Mouse (Mus musculus): Measurements from ENCODE around the gene Rabgef1. TPM values are rescaled to one million over a fixed set of nuclear protein-coding genes. Genes with fewer than 3 reads are reported as not detected.
A peak's percentile ranks its signal among the peaks of the same experiment; 100 is the strongest.

Rabgef1 gene
- polyA plus RNA-seq, 1 experiment from 2014 or later = 25.1 TPM

- no peaks in the 10 kb centered on the region for H3K36me3 ChIP-seq (replicated peaks; ENCODE audit: control insufficient read depth, insufficient read depth, low read depth, low read length)
- H3K9ac ChIP-seq (replicated peaks; ENCODE audit: low read length) = no peak overlapping the region
- WGBS = 44% methylated on average over 4 of the region's 4 CpGs
- no peak for ATAC-seq (replicated peaks; ENCODE audit: insufficient number of reproducible peaks, low FRiP score, low TSS enrichment, low read depth)
- no peak overlapping the region for H3K4me2 ChIP-seq (ENCODE audit: low read depth, low read length)
- H3K4me1 ChIP-seq (ENCODE audit: control insufficient read depth, insufficient read depth, low read length) = 0 out of 2 replicates have a peak, but pooled peaks cover 2% of the 10 kb centered on the region
- peak; percentile 58 for DNase-seq (ENCODE audit: low spot score)
- H3K27me3 ChIP-seq (ENCODE audit: control insufficient read depth, insufficient read depth, low read length) = no peaks in the 10 kb centered on the region
- no peaks in the 10 kb centered on the region for H3K9me3 ChIP-seq (replicated peaks; ENCODE audit: control insufficient read depth, low read length)
- no peak overlapping the region for H3K27ac ChIP-seq (replicated peaks; ENCODE audit: low read depth, low read length)
- no peak overlapping the region for H3K4me3 ChIP-seq (ENCODE audit: low read depth, low read length)
These were observed 29.6 kb upstream of the Rabgef1 start for GRCm38 (mm10) chr5:130142041-130142440.

GRCm38 (mm10) chr5:130143101-130143500, 28.5 kb upstream of the Rabgef1 start:
- no peak overlapping the region for H3K4me2 ChIP-seq (ENCODE audit: low read depth, low read length)
- 89% methylated on average over 7 of the region's 7 CpGs for WGBS
- H3K4me1 ChIP-seq (ENCODE audit: control insufficient read depth, insufficient read depth, low read length) = 0 out of 2 replicates have a peak, but pooled peaks cover 2% of the 10 kb centered on the region
- ATAC-seq (replicated peaks; ENCODE audit: insufficient number of reproducible peaks, low FRiP score, low TSS enrichment, low read depth) (no peak), DNase-seq (ENCODE audit: low spot score) (no peak)
- no peak overlapping the region for H3K27ac ChIP-seq (replicated peaks; ENCODE audit: low read depth, low read length)
- H3K9ac ChIP-seq (replicated peaks; ENCODE audit: low read length) = no peak overlapping the region
- H3K4me3 ChIP-seq (ENCODE audit: low read depth, low read length) = no peak overlapping the region
- H3K9me3 ChIP-seq (replicated peaks; ENCODE audit: control insufficient read depth, low read length) = no peaks in the 10 kb centered on the region
- H3K36me3 ChIP-seq (replicated peaks; ENCODE audit: control insufficient read depth, insufficient read depth, low read depth, low read length) = no peaks in the 10 kb centered on the region
- no peaks in the 10 kb centered on the region for H3K27me3 ChIP-seq (ENCODE audit: control insufficient read depth, insufficient read depth, low read length)

- Histone ChIP-seq H3K36me3 (replicated peaks; ENCODE audit: control insufficient read depth, insufficient read depth, low read depth, low read length) (no peaks in the 10 kb centered on the region), H3K27ac (replicated peaks; ENCODE audit: low read depth, low read length) (0 out of 2 replicates have a peak overlapping the region, but pooled peaks have one; percentile 3), H3K27me3 (ENCODE audit: control insufficient read depth, insufficient read depth, low read length) (no peaks in the 10 kb centered on the region), H3K9me3 (replicated peaks; ENCODE audit: control insufficient read depth, low read length) (no peaks in the 10 kb centered on the region), H3K4me3 (ENCODE audit: low read depth, low read length) (peak overlapping the region; percentile 59), H3K4me2 (ENCODE audit: low read depth, low read length) (peak overlapping the region; percentile 94), H3K9ac (replicated peaks; ENCODE audit: low read length) (peak overlapping the region; percentile 47), H3K4me1 (ENCODE audit: control insufficient read depth, insufficient read depth, low read length) (0 out of 2 replicates have a peak, but pooled peaks cover 2% of the 10 kb centered on the region)
- DNase-seq (ENCODE audit: low spot score) = peak; percentile 68
- 5% methylated on average over 20 of the region's 20 CpGs for WGBS
- ATAC-seq (replicated peaks; ENCODE audit: insufficient number of reproducible peaks, low FRiP score, low TSS enrichment, low read depth) = peak; percentile 50
These were observed 27.6 kb upstream of the Rabgef1 start for GRCm38 (mm10) chr5:130143977-130144333.

GRCm38 (mm10) chr5:130144334-130145312, 27.0 kb upstream of the Rabgef1 start, which contains the start of gene Kctd7:
TSS of gene Kctd7 (plus strand) at chr5:130144861.
- ATAC-seq (replicated peaks; ENCODE audit: insufficient number of reproducible peaks, low FRiP score, low TSS enrichment, low read depth) = peak; percentile 96
- Histone ChIP-seq H3K4me3 (ENCODE audit: low read depth, low read length) (peak within 1 kb of the TSS; percentile 59), H3K27me3 (ENCODE audit: control insufficient read depth, insufficient read depth, low read length) (no peaks in the 10 kb centered on the region), H3K9me3 (replicated peaks; ENCODE audit: control insufficient read depth, low read length) (no peaks in the 10 kb centered on the region), H3K4me2 (ENCODE audit: low read depth, low read length) (peak within 1 kb of the TSS; percentile 94), H3K9ac (replicated peaks; ENCODE audit: low read length) (peak within 1 kb of the TSS; percentile 70), H3K36me3 (replicated peaks; ENCODE audit: control insufficient read depth, insufficient read depth, low read depth, low read length) (no peaks in the 10 kb centered on the region), H3K27ac (replicated peaks; ENCODE audit: low read depth, low read length) (0 out of 2 replicates have a peak within 1 kb of the TSS, but pooled peaks have one; percentile 3), H3K4me1 (ENCODE audit: control insufficient read depth, insufficient read depth, low read length) (0 out of 2 replicates have a peak, but pooled peaks cover 2% of the 10 kb centered on the region)
- WGBS = under 1% methylated on average over 66 of the region's 66 CpGs
- peak; percentile 97 for DNase-seq (ENCODE audit: low spot score)

GRCm38 (mm10) chr5:130145961-130146360, 25.6 kb upstream of the Rabgef1 start:
- H3K4me1 ChIP-seq (ENCODE audit: control insufficient read depth, insufficient read depth, low read length) = 0 out of 2 replicates have a peak, but pooled peaks cover 2% of the 10 kb centered on the region
- DNase-seq (ENCODE audit: low spot score) (no peak), ATAC-seq (replicated peaks; ENCODE audit: insufficient number of reproducible peaks, low FRiP score, low TSS enrichment, low read depth) (no peak)
- no peak overlapping the region for H3K9ac ChIP-seq (replicated peaks; ENCODE audit: low read length)
- H3K4me3 ChIP-seq (ENCODE audit: low read depth, low read length) = no peak overlapping the region
- H3K9me3 ChIP-seq (replicated peaks; ENCODE audit: control insufficient read depth, low read length) = no peaks in the 10 kb centered on the region
- no peak overlapping the region for H3K27ac ChIP-seq (replicated peaks; ENCODE audit: low read depth, low read length)
- no peaks in the 10 kb centered on the region for H3K36me3 ChIP-seq (replicated peaks; ENCODE audit: control insufficient read depth, insufficient read depth, low read depth, low read length)
- 84% methylated on average over 8 of the region's 8 CpGs for WGBS
- no peaks in the 10 kb centered on the region for H3K27me3 ChIP-seq (ENCODE audit: control insufficient read depth, insufficient read depth, low read length)
- H3K4me2 ChIP-seq (ENCODE audit: low read depth, low read length) = no peak overlapping the region

- WGBS = 80% methylated on average over 7 of the region's 7 CpGs
These were observed 21.8 kb upstream of the Rabgef1 start for GRCm38 (mm10) chr5:130149726-130150310.

GRCm38 (mm10) chr5:130154286-130154685, 17.3 kb upstream of the Rabgef1 start:
- H3K4me1 ChIP-seq (ENCODE audit: control insufficient read depth, insufficient read depth, low read length) = no peaks in the 10 kb centered on the region
- no peak overlapping the region for H3K4me2 ChIP-seq (ENCODE audit: low read depth, low read length)
- 83% methylated on average over 2 of the region's 2 CpGs for WGBS
- no peak overlapping the region for H3K9ac ChIP-seq (replicated peaks; ENCODE audit: low read length)
- no peak overlapping the region for H3K27ac ChIP-seq (replicated peaks; ENCODE audit: low read depth, low read length)
- no peak for ATAC-seq (replicated peaks; ENCODE audit: insufficient number of reproducible peaks, low FRiP score, low TSS enrichment, low read depth)
- no peak for DNase-seq (ENCODE audit: low spot score)
- no peaks in the 10 kb centered on the region for H3K36me3 ChIP-seq (replicated peaks; ENCODE audit: control insufficient read depth, insufficient read depth, low read depth, low read length)
- H3K9me3 ChIP-seq (replicated peaks; ENCODE audit: control insufficient read depth, low read length) = no peaks in the 10 kb centered on the region
- H3K4me3 ChIP-seq (ENCODE audit: low read depth, low read length) = no peak overlapping the region
- no peaks in the 10 kb centered on the region for H3K27me3 ChIP-seq (ENCODE audit: control insufficient read depth, insufficient read depth, low read length)

More at GRCm38 (mm10) chr5:130149726-130150310, 21.8 kb upstream of the Rabgef1 start:
- no peak for DNase-seq (ENCODE audit: low spot score)
- H3K27me3 ChIP-seq (ENCODE audit: control insufficient read depth, insufficient read depth, low read length) = no peaks in the 10 kb centered on the region
- H3K4me1 ChIP-seq (ENCODE audit: control insufficient read depth, insufficient read depth, low read length) = no peaks in the 10 kb centered on the region
- no peak for ATAC-seq (replicated peaks; ENCODE audit: insufficient number of reproducible peaks, low FRiP score, low TSS enrichment, low read depth)
- H3K4me3 ChIP-seq (ENCODE audit: low read depth, low read length) = no peak overlapping the region
- H3K9me3 ChIP-seq (replicated peaks; ENCODE audit: control insufficient read depth, low read length) = no peaks in the 10 kb centered on the region
- no peaks in the 10 kb centered on the region for H3K36me3 ChIP-seq (replicated peaks; ENCODE audit: control insufficient read depth, insufficient read depth, low read depth, low read length)
- no peak overlapping the region for H3K4me2 ChIP-seq (ENCODE audit: low read depth, low read length)
- no peak overlapping the region for H3K27ac ChIP-seq (replicated peaks; ENCODE audit: low read depth, low read length)
- no peak overlapping the region for H3K9ac ChIP-seq (replicated peaks; ENCODE audit: low read length)

Measured in embryonic facial prominence, embryonic 11.5 days (tissue).